14 mouse cellular contexts compared by ENCODE assay signal in genomic region chr5:51202525-51203215, GRCm38 (mm10).
"Had no signal": no experiment of that assay in that cellular context is flagged by ENCODE, and none has a peak within 500 bp of the region (broad histone marks: within the 10 kb centered on the region; RNA-seq: fewer than 3 reads in every experiment).

No protein-coding gene starts in this region.

- H3K4me1 ChIP-seq: limb, embryonic 13.5 days; midbrain, embryonic 12.5 days; neural tube, embryonic 13.5 days had no signal

- H3K4me3 ChIP-seq: layer of hippocampus, adult 2 months; limb, embryonic 13.5 days; midbrain, embryonic 12.5 days; neural tube, embryonic 13.5 days had no signal

- ATAC-seq: midbrain, embryonic 16.5 days had no signal

- DNase-seq: kidney, postnatal 10 days; kidney, postnatal 4 days; left cerebral cortex, postnatal 4 days; lung, adult 18-20 months; retina, postnatal 1 day; thymus, adult 18-20 months; thymus, postnatal 14 days had no signal

- H3K9ac ChIP-seq: limb, embryonic 13.5 days; liver, embryonic 14.5 days; midbrain, embryonic 12.5 days; neural tube, embryonic 13.5 days had no signal

- H3K9me3 ChIP-seq: limb, embryonic 13.5 days; midbrain, embryonic 12.5 days; neural tube, embryonic 13.5 days had no signal

- H3K27ac ChIP-seq: layer of hippocampus, adult 2 months; limb, embryonic 13.5 days; liver, embryonic 14.5 days; midbrain, embryonic 12.5 days; neural tube, embryonic 13.5 days; stomach, postnatal 0 days had no signal

- H3K4me2 ChIP-seq: limb, embryonic 13.5 days; midbrain, embryonic 12.5 days; neural tube, embryonic 13.5 days had no signal

- H3K36me3 ChIP-seq: limb, embryonic 13.5 days; midbrain, embryonic 12.5 days; neural tube, embryonic 13.5 days had no signal

- H3K27me3 ChIP-seq: limb, embryonic 13.5 days; midbrain, embryonic 12.5 days; neural tube, embryonic 13.5 days had no signal
